Mouse (Mus musculus) bone marrow macrophage, adult 2 months (primary cell): ENCODE measurements around the gene Rbpms2.

ENCODE experiments used
- CTCF ChIP-seq: IDR thresholded peaks from 2 replicates; pipeline ENCODE4 v1.5.1; 2012; ENCODE audit warnings: low read depth, mild to moderate bottlenecking, low read length, moderate library complexity
- POLR2A ChIP-seq: IDR thresholded peaks from 2 replicates; pipeline ENCODE4 v1.6.1; 2012; ENCODE audit warnings: mild to moderate bottlenecking, low read depth, low read length, borderline replicate concordance

DNA sequence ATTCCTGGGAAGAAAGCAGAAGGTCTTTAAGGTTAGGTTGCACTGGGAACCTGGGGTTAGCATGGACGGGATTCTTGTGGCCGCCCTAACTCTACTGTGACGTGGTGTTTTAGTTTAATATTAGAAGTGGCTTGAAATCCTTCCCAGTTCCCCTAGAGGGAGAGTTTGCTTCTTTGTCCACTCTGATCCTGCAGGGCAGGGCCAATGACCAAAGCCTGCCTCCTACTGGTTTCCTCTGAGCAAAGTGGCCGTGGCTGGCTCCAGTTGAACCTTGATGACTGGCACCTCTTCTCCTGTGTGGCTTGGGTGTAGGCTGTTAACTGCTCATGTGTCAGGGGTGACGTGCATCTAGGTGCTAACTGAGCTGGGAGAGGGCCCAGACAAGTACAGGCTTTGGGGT lies 31.6 kb downstream of the Rbpms2 start:
- TF ChIP-seq CTCF (no peak), POLR2A (no peak)
